Mouse (Mus musculus) CD8-positive naive resting alpha-beta T cell, adult 57 days (primary cell): ENCODE measurements around the gene Ddhd1. TPM values are rescaled to one million over a fixed set of nuclear protein-coding genes. Genes with fewer than 3 reads are reported as not detected.

Experiments used
- total RNA-seq: library from RNA; stranded (reverse); gene quantifications from one replicate; pipeline ENCODE4 v1.2.4, GENCODE M21; 2023

The Ddhd1 gene
- 54.8 TPM for total RNA-seq

DNA sequence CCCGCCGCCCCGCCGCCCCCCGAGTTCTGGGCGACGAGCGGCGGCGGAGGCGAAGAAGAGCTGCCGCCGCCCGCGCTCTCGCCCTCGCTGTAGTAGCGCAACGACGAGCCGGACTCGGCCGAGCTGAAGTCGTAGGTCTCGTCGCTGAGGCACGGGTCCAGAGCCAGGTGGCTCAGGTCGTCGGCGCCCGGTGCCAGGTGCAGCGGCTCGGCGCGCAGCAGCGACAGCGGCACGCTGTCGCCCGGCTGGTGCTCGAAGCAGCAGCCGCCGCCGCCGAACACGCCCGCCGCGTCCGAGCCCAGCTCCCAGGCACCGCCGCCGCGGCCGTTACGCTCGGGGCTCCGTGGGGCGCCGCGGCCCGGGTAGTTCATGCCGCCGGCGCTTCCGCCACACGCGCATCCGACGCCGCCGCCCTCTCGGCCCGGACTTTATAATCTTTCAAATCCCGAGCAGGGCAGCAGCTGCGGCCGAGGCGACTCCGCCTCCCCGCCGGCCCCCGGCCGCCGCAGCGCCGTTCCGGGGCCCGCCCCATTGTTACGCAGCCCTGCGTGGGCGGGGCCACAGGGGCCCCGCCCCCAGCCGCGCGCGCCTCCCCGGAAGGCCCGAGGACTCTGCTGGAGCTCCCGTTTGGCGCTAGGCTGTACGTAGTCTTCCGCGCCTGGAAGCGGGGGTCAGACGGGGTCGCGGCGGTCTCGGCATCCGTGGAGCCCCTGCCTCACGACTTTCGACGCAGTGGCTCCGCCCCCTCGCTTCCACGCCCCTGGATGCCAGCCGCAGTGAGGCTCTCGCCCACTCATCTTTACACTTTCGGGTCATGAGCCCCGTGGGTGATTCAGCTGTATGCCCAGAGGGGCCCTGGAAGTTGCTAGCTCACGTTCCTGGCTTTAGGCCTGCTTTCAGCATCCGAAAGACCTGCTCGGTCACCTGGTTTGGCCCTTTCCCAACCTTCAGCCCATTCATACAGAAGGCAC is at the start of gene Ddhd1:
Ddhd1 (minus strand) TSS at position 503 of the 971 bp plus-strand sequence.

Other genes with a start within 250 kb of the Ddhd1 start
- gene Fermt2, start 128.0 kb downstream of the Ddhd1 start, total RNA-seq, result not detected